Mouse (Mus musculus) hindbrain, embryonic 15.5 days (tissue): ENCODE measurements at regions not wholly inside any gene's neighbourhood (a gene's known extent, or its start where the extent isn't known, plus 50 kb on each side); places are given as distances from the start of the nearest gene placed in this dataset.

Experiments used
- ATAC-seq: fragments of 200-750 bp; cut with Nextera tagmentation; 2 replicates; pipeline ENCODE4 v1.8.0; 2017; ENCODE audit warnings: low read depth, moderate number of reproducible peaks, moderate TSS enrichment; ENCODE audit not compliant: low FRiP score
- H3K27ac ChIP-seq: fragments of 300-500 bp; sonication (generic); replicated peaks from 2 replicates; pipeline ENCODE4 v1.5.1; 2015; ENCODE audit warnings: mild to moderate bottlenecking, inconsistent platforms
- H3K27me3 ChIP-seq: fragments of 300-500 bp; sonication (generic); 2 replicates; pipeline ENCODE4 v1.6.1; 2015; ENCODE audit warnings: control low read depth, inconsistent platforms
- H3K36me3 ChIP-seq: fragments of 300-500 bp; sonication (generic); 2 replicates; pipeline ENCODE4 v1.6.1; 2015; ENCODE audit warnings: control low read depth, inconsistent platforms
- H3K4me1 ChIP-seq: fragments of 300-500 bp; sonication (generic); replicated peaks from 2 replicates; pipeline ENCODE4 v1.6.1; 2015; ENCODE audit warnings: control low read depth, inconsistent platforms
- H3K4me2 ChIP-seq: fragments of 300-500 bp; sonication (generic); 2 replicates; pipeline ENCODE4 v1.6.1; 2015; ENCODE audit warnings: moderate library complexity, mild to moderate bottlenecking, inconsistent platforms
- H3K4me3 ChIP-seq: fragments of 300-500 bp; sonication (generic); 2 replicates; pipeline ENCODE4 v1.5.1; 2015; ENCODE audit warnings: mild to moderate bottlenecking, inconsistent platforms
- H3K9ac ChIP-seq: fragments of 300-500 bp; sonication (generic); 2 replicates; pipeline ENCODE4 v1.6.1; 2015; ENCODE audit warnings: inconsistent platforms
- H3K9me3 ChIP-seq: fragments of 300-500 bp; sonication (generic); 2 replicates; pipeline ENCODE4 v1.6.1; 2016; ENCODE audit warnings: control low read depth, inconsistent platforms
- WGBS: fragments of 180-500 bp; shearing (Covaris S2); methylation state at CpG from one replicate; pipeline ENCODE4 v1.1.7; 2015; 5-methylcytosine and 5-hydroxymethylcytosine counted together

DNA sequence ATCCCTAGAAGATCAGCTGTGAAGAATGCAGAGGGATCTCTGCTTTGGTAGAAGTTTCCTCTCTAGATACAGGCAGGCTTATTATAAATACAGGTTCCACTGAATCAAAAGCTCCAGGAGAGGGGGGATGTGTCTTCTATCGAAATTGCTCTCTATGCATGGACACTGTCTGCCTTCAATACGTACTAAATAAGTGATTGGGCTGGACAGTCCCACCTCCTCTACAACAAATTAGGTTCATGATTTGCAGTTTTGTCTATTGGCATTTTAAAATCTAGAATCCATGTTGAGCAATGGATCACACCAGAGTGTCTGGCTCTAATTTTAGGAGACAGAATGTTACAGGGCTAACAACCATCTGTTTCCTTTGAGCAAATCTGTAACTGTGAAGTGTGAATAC lies 429.9 kb downstream of the Hs3st1 start:
- H3K4me1 ChIP-seq, result no peaks in the 10 kb centered on the region
- H3K36me3 ChIP-seq, result no peaks in the 10 kb centered on the region
- no peak overlapping the region for H3K4me2 ChIP-seq
- H3K27me3 ChIP-seq, result no peaks in the 10 kb centered on the region
- H3K4me3 ChIP-seq, result no peak overlapping the region
- H3K9ac ChIP-seq, result no peak overlapping the region
- 82% methylated on average over 2 of the region's 2 CpGs for WGBS
- H3K9me3 ChIP-seq, result no peaks in the 10 kb centered on the region
- H3K27ac ChIP-seq, result no peak overlapping the region
- ATAC-seq, result no peak

GRCm38 (mm10) chr5:39316478-39316877 lies 438.8 kb downstream of the Hs3st1 start:
- no peak overlapping the region for H3K9ac ChIP-seq
- WGBS, result 83% methylated on average over 3 of the region's 3 CpGs
- no peak overlapping the region for H3K4me3 ChIP-seq
- H3K4me1 ChIP-seq, result no peaks in the 10 kb centered on the region
- H3K9me3 ChIP-seq, result no peaks in the 10 kb centered on the region
- no peak overlapping the region for H3K4me2 ChIP-seq
- no peak for ATAC-seq
- no peaks in the 10 kb centered on the region for H3K36me3 ChIP-seq
- no peak overlapping the region for H3K27ac ChIP-seq
- H3K27me3 ChIP-seq, result no peaks in the 10 kb centered on the region

GRCm38 (mm10) chr5:39311211-39311610 lies 434.6 kb upstream of the Clnk start:
- no peaks in the 10 kb centered on the region for H3K4me1 ChIP-seq
- no peaks in the 10 kb centered on the region for H3K36me3 ChIP-seq
- H3K27me3 ChIP-seq, result no peaks in the 10 kb centered on the region
- no peak overlapping the region for H3K27ac ChIP-seq
- H3K4me2 ChIP-seq, result no peak overlapping the region
- no peak overlapping the region for H3K4me3 ChIP-seq
- WGBS, result 95% methylated on average over 4 of the region's 4 CpGs
- H3K9me3 ChIP-seq, result no peaks in the 10 kb centered on the region
- ATAC-seq, result no peak
- H3K9ac ChIP-seq, result no peak overlapping the region

GRCm38 (mm10) chr5:39305794-39306193 lies 429.2 kb upstream of the Clnk start:
- Histone ChIP-seq H3K9me3 (no peaks in the 10 kb centered on the region), H3K27me3 (no peaks in the 10 kb centered on the region), H3K4me3 (no peak overlapping the region), H3K4me2 (no peak overlapping the region), H3K27ac (no peak overlapping the region), H3K36me3 (no peaks in the 10 kb centered on the region), H3K4me1 (no peaks in the 10 kb centered on the region), H3K9ac (no peak overlapping the region)
- WGBS, result 83% methylated on average over 2 of the region's 2 CpGs
- no peak for ATAC-seq

- no peaks in the 10 kb centered on the region for H3K27me3 ChIP-seq
- H3K27ac ChIP-seq, result no peak overlapping the region
- no peaks in the 10 kb centered on the region for H3K36me3 ChIP-seq
- no peak overlapping the region for H3K4me3 ChIP-seq
- WGBS, result 10% methylated on average over 2 of the region's 2 CpGs
- H3K4me2 ChIP-seq, result no peak overlapping the region
- H3K9ac ChIP-seq, result no peak overlapping the region
- H3K9me3 ChIP-seq, result no peaks in the 10 kb centered on the region
- H3K4me1 ChIP-seq, result no peaks in the 10 kb centered on the region
- ATAC-seq, result no peak
These were observed 416.2 kb upstream of the Clnk start for GRCm38 (mm10) chr5:39292849-39293248.

DNA sequence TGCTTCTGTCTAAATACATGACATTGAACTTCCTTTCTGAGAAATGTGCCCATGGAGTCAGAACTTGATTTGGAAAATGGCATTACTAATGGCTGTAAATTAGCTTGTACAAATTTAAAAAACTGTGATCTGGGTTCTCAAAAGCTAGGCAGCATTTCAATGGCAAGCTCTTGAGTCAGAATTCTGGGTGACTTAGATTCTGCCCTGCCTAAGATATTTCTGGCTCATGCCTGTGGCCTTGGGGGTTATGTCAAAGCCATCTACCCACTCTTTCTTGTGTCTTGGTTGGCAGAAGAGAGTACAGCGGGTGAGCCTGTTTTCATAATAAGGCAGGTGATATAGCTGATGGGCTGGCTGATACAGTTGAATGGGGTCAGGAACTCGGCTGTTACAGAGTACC lies 404.4 kb upstream of the Clnk start:
- WGBS, result 87% methylated on average over 2 of the region's 2 CpGs
- no peak overlapping the region for H3K4me3 ChIP-seq
- no peak overlapping the region for H3K4me2 ChIP-seq
- no peaks in the 10 kb centered on the region for H3K9me3 ChIP-seq
- H3K27ac ChIP-seq, result no peak overlapping the region
- H3K36me3 ChIP-seq, result no peaks in the 10 kb centered on the region
- H3K9ac ChIP-seq, result no peak overlapping the region
- no peaks in the 10 kb centered on the region for H3K27me3 ChIP-seq
- H3K4me1 ChIP-seq, result no peaks in the 10 kb centered on the region
- no peak for ATAC-seq

DNA sequence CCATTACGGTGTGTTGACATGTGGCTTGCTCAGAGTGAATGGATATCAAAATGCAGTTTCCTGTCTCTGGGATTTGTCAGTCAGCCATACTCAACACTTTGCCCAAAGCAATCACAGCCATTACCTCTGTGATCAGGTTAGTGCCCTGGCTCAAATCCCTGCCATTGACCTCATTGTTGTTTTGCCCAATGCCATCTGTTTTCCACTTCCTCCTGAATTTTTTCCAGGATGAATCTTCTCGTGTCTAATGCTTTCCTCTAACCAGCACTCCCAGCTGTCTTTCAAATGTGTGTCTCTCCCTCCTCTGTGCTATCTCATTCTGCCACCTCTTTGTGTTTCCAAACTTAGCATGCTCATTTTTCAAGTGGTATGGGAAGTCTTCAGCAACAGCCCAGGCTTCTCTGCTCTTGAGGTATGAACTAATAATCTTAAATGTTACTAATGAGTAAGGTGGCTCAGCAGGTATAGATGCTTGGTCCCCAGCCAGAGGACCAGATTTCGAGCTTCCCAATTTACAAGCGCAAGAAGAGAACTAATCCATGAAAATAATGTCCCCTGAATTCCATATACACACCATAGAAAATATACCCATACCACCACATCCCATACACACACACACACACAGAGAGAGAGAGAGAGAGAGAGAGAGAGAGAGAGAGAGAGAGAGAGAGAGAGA lies 397.2 kb upstream of the Clnk start:
- no peak for ATAC-seq
- Histone ChIP-seq H3K36me3 (no peaks in the 10 kb centered on the region), H3K27me3 (no peaks in the 10 kb centered on the region), H3K4me3 (no peak overlapping the region), H3K9me3 (no peaks in the 10 kb centered on the region), H3K4me1 (no peaks in the 10 kb centered on the region), H3K27ac (no peak overlapping the region), H3K9ac (no peak overlapping the region), H3K4me2 (no peak overlapping the region)
- WGBS, result 76% methylated on average over 4 of the region's 4 CpGs

GRCm38 (mm10) chr5:39267106-39267505 lies 390.5 kb upstream of the Clnk start:
- Histone ChIP-seq H3K36me3 (no peaks in the 10 kb centered on the region), H3K4me1 (no peaks in the 10 kb centered on the region), H3K9me3 (no peaks in the 10 kb centered on the region), H3K27me3 (no peaks in the 10 kb centered on the region), H3K4me2 (no peak overlapping the region), H3K4me3 (no peak overlapping the region), H3K9ac (no peak overlapping the region), H3K27ac (no peak overlapping the region)
- ATAC-seq, result no peak
- 81% methylated on average over 1 of the region's 1 CpGs for WGBS

GRCm38 (mm10) chr5:39260721-39261190 lies 384.1 kb upstream of the Clnk start:
- Histone ChIP-seq H3K27ac (no peak overlapping the region), H3K4me2 (no peak overlapping the region), H3K27me3 (no peaks in the 10 kb centered on the region), H3K4me3 (no peak overlapping the region), H3K9me3 (no peaks in the 10 kb centered on the region), H3K36me3 (no peaks in the 10 kb centered on the region), H3K9ac (no peak overlapping the region), H3K4me1 (no peaks in the 10 kb centered on the region)
- ATAC-seq, result peak; percentile 72
- 43% methylated on average over 1 of the region's 1 CpGs for WGBS

DNA sequence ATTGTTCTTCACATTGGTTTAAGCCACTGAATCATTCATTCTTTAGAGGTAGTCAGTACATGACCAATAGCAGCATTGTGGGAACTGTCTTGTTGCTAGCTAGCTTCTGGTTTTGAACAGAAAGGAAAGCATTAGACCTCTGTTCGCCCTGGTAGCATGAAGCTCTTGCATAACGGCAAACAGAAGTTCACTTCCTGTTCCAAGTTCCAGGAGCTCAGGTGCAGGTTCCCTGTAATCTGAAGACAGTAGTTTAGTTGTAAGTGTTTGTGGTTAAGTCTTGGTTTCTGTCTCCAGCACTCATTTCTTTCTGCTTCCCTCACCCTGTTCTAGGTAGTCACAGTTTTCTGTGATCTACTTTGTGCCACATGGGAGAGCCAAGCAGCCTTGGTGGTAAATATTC lies 381.1 kb upstream of the Clnk start:
- no peak overlapping the region for H3K27ac ChIP-seq
- H3K4me2 ChIP-seq, result no peak overlapping the region
- no peaks in the 10 kb centered on the region for H3K36me3 ChIP-seq
- no peak for ATAC-seq
- no peaks in the 10 kb centered on the region for H3K27me3 ChIP-seq
- no peak overlapping the region for H3K9ac ChIP-seq
- WGBS, result 96% methylated on average over 2 of the region's 2 CpGs
- H3K9me3 ChIP-seq, result no peaks in the 10 kb centered on the region
- H3K4me1 ChIP-seq, result no peaks in the 10 kb centered on the region
- no peak overlapping the region for H3K4me3 ChIP-seq

GRCm38 (mm10) chr5:39252206-39252605 lies 375.6 kb upstream of the Clnk start:
- no peaks in the 10 kb centered on the region for H3K27me3 ChIP-seq
- 58% methylated on average over 3 of the region's 3 CpGs for WGBS
- H3K4me2 ChIP-seq, result no peak overlapping the region
- no peaks in the 10 kb centered on the region for H3K9me3 ChIP-seq
- H3K36me3 ChIP-seq, result no peaks in the 10 kb centered on the region
- H3K4me3 ChIP-seq, result no peak overlapping the region
- H3K9ac ChIP-seq, result no peak overlapping the region
- no peaks in the 10 kb centered on the region for H3K4me1 ChIP-seq
- no peak overlapping the region for H3K27ac ChIP-seq
- no peak for ATAC-seq

- Histone ChIP-seq H3K36me3 (no peaks in the 10 kb centered on the region), H3K4me1 (no peaks in the 10 kb centered on the region), H3K27me3 (no peaks in the 10 kb centered on the region), H3K27ac (no peak overlapping the region), H3K9ac (no peak overlapping the region), H3K4me2 (no peak overlapping the region), H3K4me3 (no peak overlapping the region), H3K9me3 (no peaks in the 10 kb centered on the region)
- no peak for ATAC-seq
These were observed 374.4 kb upstream of the Clnk start for GRCm38 (mm10) chr5:39251021-39251420.

DNA sequence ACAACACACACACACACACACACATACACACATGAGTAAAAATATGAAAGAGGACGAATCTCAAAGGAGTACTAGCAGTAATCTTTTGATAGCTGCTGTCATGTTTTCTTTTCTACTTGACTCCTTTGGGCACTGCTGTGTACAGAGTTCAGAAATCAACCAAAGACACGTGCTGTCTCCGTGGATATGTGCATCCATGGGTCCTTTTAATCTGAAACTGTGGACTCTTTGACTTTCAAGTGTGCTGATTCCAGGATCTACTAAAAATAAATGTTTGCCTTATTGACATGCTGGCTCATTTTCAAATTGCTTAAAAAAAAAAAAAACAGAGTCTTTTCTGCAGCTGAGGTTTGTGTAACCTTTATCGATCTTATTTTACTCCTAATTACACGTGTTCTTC lies 343.1 kb upstream of the Clnk start:
- no peak overlapping the region for H3K4me3 ChIP-seq
- H3K27ac ChIP-seq, result no peak overlapping the region
- no peak overlapping the region for H3K9ac ChIP-seq
- no peaks in the 10 kb centered on the region for H3K9me3 ChIP-seq
- ATAC-seq, result no peak
- no peak overlapping the region for H3K4me2 ChIP-seq
- H3K4me1 ChIP-seq, result no peaks in the 10 kb centered on the region
- H3K36me3 ChIP-seq, result no peaks in the 10 kb centered on the region
- no peaks in the 10 kb centered on the region for H3K27me3 ChIP-seq
- WGBS, result 78% methylated on average over 5 of the region's 5 CpGs
